Mouse (Mus musculus) neutrophil, adult 5-6 weeks (primary cell): Measurements from ENCODE around the gene Borcs5. TPM values are rescaled to one million over a fixed set of nuclear protein-coding genes. Genes with fewer than 3 reads are reported as not detected.
A peak's percentile ranks its signal among the peaks of the same experiment; 100 is the strongest.

Experiments
- ATAC-seq: fragments of 151-379, 151-347 bp; 2 replicates; pipeline ENCODE4 v1.8.0; 2017; ENCODE audit warnings: mild to moderate bottlenecking, moderate TSS enrichment; ENCODE audit not compliant: insufficient number of reproducible peaks, poor library complexity, low FRiP score, severe bottlenecking; ENCODE audit errors: extremely low read depth
- total RNA-seq: library from RNA; stranded (forward); fragments of 200-1000 nt; gene quantifications from 2 replicates; pipeline ENCODE4 v1.2.3, GENCODE M21; 2017

The Borcs5 gene
- total RNA-seq, 1 experiment from 2014 or later = 7.4 TPM

GRCm38 (mm10) chr6:134620846-134621551 is 18.3 kb upstream of the Borcs5 start:
- no peak for ATAC-seq

GRCm38 (mm10) chr6:134621552-134621949 is 17.8 kb upstream of the Borcs5 start:
- ATAC-seq = no peak

- ATAC-seq = no peak
These were observed 13.9 kb upstream of the Borcs5 start for GRCm38 (mm10) chr6:134625431-134625830.

GRCm38 (mm10) chr6:134626564-134626963 is 12.7 kb upstream of the Borcs5 start:
- no peak for ATAC-seq

- ATAC-seq = no peak
These were observed 8.9 kb upstream of the Borcs5 start for GRCm38 (mm10) chr6:134630447-134630846.

GRCm38 (mm10) chr6:134631947-134632687 is 7.2 kb upstream of the Borcs5 start, which contains the start of gene Mansc1:
Mansc1 (minus strand) TSS chr6:134632488.
- peak; percentile 23; the same call in 1 of the 2 replicates for ATAC-seq

- no peak for ATAC-seq
These were observed 6.6 kb upstream of the Borcs5 start for GRCm38 (mm10) chr6:134632756-134633155.

- no peak for ATAC-seq
These were observed 5.8 kb upstream of the Borcs5 start for GRCm38 (mm10) chr6:134633553-134633952.

GRCm38 (mm10) chr6:134636476-134636875 is 2.8 kb upstream of the Borcs5 start:
- no peak for ATAC-seq

GRCm38 (mm10) chr6:134639900-134640299 is 590 bp downstream of the Borcs5 start:
- ATAC-seq = no peak

GRCm38 (mm10) chr6:134640485-134641475 is 1.5 kb downstream of the Borcs5 start:
- ATAC-seq = peak; percentile 99

GRCm38 (mm10) chr6:134641738-134642446 is 2.6 kb downstream of the Borcs5 start:
- ATAC-seq = no peak

- ATAC-seq = no peak
These were observed 4.0 kb downstream of the Borcs5 start for GRCm38 (mm10) chr6:134643296-134643695.

- no peak for ATAC-seq
These were observed 7.5 kb downstream of the Borcs5 start for GRCm38 (mm10) chr6:134646835-134647234.

- no peak for ATAC-seq
These were observed 8.3 kb downstream of the Borcs5 start for GRCm38 (mm10) chr6:134647621-134648020.

- ATAC-seq = no peak
These were observed 9.0 kb downstream of the Borcs5 start for GRCm38 (mm10) chr6:134648356-134648755.

GRCm38 (mm10) chr6:134656527-134656926 is 17.2 kb downstream of the Borcs5 start:
- ATAC-seq = no peak

- ATAC-seq = peak; percentile 88; the same call in 1 of the 2 replicates
These were observed 20.0 kb downstream of the Borcs5 start for GRCm38 (mm10) chr6:134659108-134659958.
